Mouse (Mus musculus): ENCODE measurements around the gene Sgf29. TPM values are rescaled to one million over a fixed set of nuclear protein-coding genes. Genes with fewer than 3 reads are reported as not detected.
A peak's percentile ranks its signal among the peaks of the same experiment; 100 is the strongest.

The Sgf29 gene
- polyA plus RNA-seq, 1 experiment from 2014 or later: 53.8 TPM

- no peak overlapping the region for H3K27ac ChIP-seq
- ATAC-seq (ENCODE audit: insufficient read depth, low FRiP score, low read depth): no peak
- H3K4me2 ChIP-seq: no peak overlapping the region
- no peaks in the 10 kb centered on the region for H3K4me1 ChIP-seq
- H3K36me3 ChIP-seq: no peaks in the 10 kb centered on the region
- no peaks in the 10 kb centered on the region for H3K9me3 ChIP-seq
- 62% methylated on average over 3 of the region's 3 CpGs for WGBS
- no peaks in the 10 kb centered on the region for H3K27me3 ChIP-seq (replicated peaks)
- no peak overlapping the region for H3K9ac ChIP-seq
- H3K4me3 ChIP-seq (replicated peaks): no peak overlapping the region
Observed at GRCm38 (mm10) chr7:126644345-126644744, 4.8 kb upstream of the Sgf29 start.

- no peaks in the 10 kb centered on the region for H3K4me1 ChIP-seq
- H3K36me3 ChIP-seq: no peaks in the 10 kb centered on the region
- H3K4me3 ChIP-seq (replicated peaks): no peak overlapping the region
- no peaks in the 10 kb centered on the region for H3K9me3 ChIP-seq
- no peak overlapping the region for H3K27ac ChIP-seq
- no peak overlapping the region for H3K9ac ChIP-seq
- no peaks in the 10 kb centered on the region for H3K27me3 ChIP-seq (replicated peaks)
- ATAC-seq (ENCODE audit: insufficient read depth, low FRiP score, low read depth): no peak
- H3K4me2 ChIP-seq: no peak overlapping the region
Observed at GRCm38 (mm10) chr7:126644914-126645313, 4.2 kb upstream of the Sgf29 start.

- Histone ChIP-seq H3K4me1 (no peaks in the 10 kb centered on the region), H3K9me3 (no peaks in the 10 kb centered on the region), H3K27ac (no peak overlapping the region), H3K9ac (no peak overlapping the region), H3K4me2 (no peak overlapping the region), H3K27me3 (replicated peaks) (no peaks in the 10 kb centered on the region), H3K4me3 (replicated peaks) (no peak overlapping the region), H3K36me3 (no peaks in the 10 kb centered on the region)
- no peak for ATAC-seq (ENCODE audit: insufficient read depth, low FRiP score, low read depth)
- 62% methylated on average over 5 of the region's 5 CpGs for WGBS
Observed at GRCm38 (mm10) chr7:126645708-126646107, 3.4 kb upstream of the Sgf29 start.

GRCm38 (mm10) chr7:126648486-126648885 lies 623 bp upstream of the Sgf29 start:
- Histone ChIP-seq H3K4me3 (replicated peaks) (peak overlapping the region; percentile 69), H3K4me2 (peak overlapping the region; percentile 76)

GRCm38 (mm10) chr7:126650852-126651251 lies 1.7 kb downstream of the Sgf29 start:
- Histone ChIP-seq H3K4me1 (no peaks in the 10 kb centered on the region), H3K9ac (no peak overlapping the region), H3K9me3 (no peaks in the 10 kb centered on the region), H3K36me3 (no peaks in the 10 kb centered on the region), H3K4me3 (replicated peaks) (no peak overlapping the region), H3K4me2 (no peak overlapping the region), H3K27ac (no peak overlapping the region), H3K27me3 (replicated peaks) (no peaks in the 10 kb centered on the region)
- 30% methylated on average over 2 of the region's 2 CpGs for WGBS
- no peak for ATAC-seq (ENCODE audit: insufficient read depth, low FRiP score, low read depth)

More at GRCm38 (mm10) chr7:126648486-126648885, 623 bp upstream of the Sgf29 start:
- Histone ChIP-seq H3K9me3 (no peaks in the 10 kb centered on the region), H3K4me1 (no peaks in the 10 kb centered on the region), H3K27me3 (replicated peaks) (no peaks in the 10 kb centered on the region), H3K36me3 (no peaks in the 10 kb centered on the region), H3K27ac (no peak overlapping the region; the same call in 1 of the 2 replicates), H3K9ac (no peak overlapping the region)
- ATAC-seq (ENCODE audit: insufficient read depth, low FRiP score, low read depth): no peak
- WGBS: 76% methylated on average over 4 of the region's 4 CpGs

GRCm38 (mm10) chr7:126653991-126654390 lies 4.9 kb downstream of the Sgf29 start:
- H3K4me1 ChIP-seq: no peaks in the 10 kb centered on the region
- ATAC-seq (ENCODE audit: insufficient read depth, low FRiP score, low read depth): no peak

GRCm38 (mm10) chr7:126655695-126656094 lies 6.6 kb downstream of the Sgf29 start:
- Histone ChIP-seq H3K9ac (no peak overlapping the region), H3K9me3 (no peaks in the 10 kb centered on the region), H3K27me3 (replicated peaks) (no peaks in the 10 kb centered on the region), H3K4me1 (no peaks in the 10 kb centered on the region), H3K36me3 (no peaks in the 10 kb centered on the region), H3K4me2 (no peak overlapping the region), H3K4me3 (replicated peaks) (no peak overlapping the region), H3K27ac (no peak overlapping the region)
- ATAC-seq (ENCODE audit: insufficient read depth, low FRiP score, low read depth): no peak
- 86% methylated on average over 3 of the region's 3 CpGs for WGBS

More at GRCm38 (mm10) chr7:126653991-126654390, 4.9 kb downstream of the Sgf29 start:
- 73% methylated on average over 2 of the region's 2 CpGs for WGBS
- Histone ChIP-seq H3K9ac (no peak overlapping the region), H3K27me3 (replicated peaks) (no peaks in the 10 kb centered on the region), H3K4me2 (no peak overlapping the region), H3K27ac (no peak overlapping the region), H3K9me3 (no peaks in the 10 kb centered on the region), H3K36me3 (no peaks in the 10 kb centered on the region), H3K4me3 (replicated peaks) (no peak overlapping the region)

GRCm38 (mm10) chr7:126657522-126657921 lies 8.4 kb downstream of the Sgf29 start:
- Histone ChIP-seq H3K27me3 (replicated peaks) (no peaks in the 10 kb centered on the region), H3K36me3 (0 out of 2 replicates have a peak, but pooled peaks cover 2% of the 10 kb centered on the region), H3K4me1 (no peaks in the 10 kb centered on the region), H3K4me3 (replicated peaks) (no peak overlapping the region), H3K27ac (no peak overlapping the region), H3K9ac (no peak overlapping the region), H3K9me3 (no peaks in the 10 kb centered on the region), H3K4me2 (no peak overlapping the region)
- ATAC-seq (ENCODE audit: insufficient read depth, low FRiP score, low read depth): no peak
- WGBS: 90% methylated on average over 1 of the region's 1 CpGs

- 81% methylated on average over 3 of the region's 3 CpGs for WGBS
- Histone ChIP-seq H3K4me1 (no peaks in the 10 kb centered on the region), H3K9ac (no peak overlapping the region), H3K36me3 (0 out of 2 replicates have a peak, but pooled peaks cover 8% of the 10 kb centered on the region), H3K9me3 (no peaks in the 10 kb centered on the region), H3K27me3 (replicated peaks) (no peaks in the 10 kb centered on the region), H3K4me2 (no peak overlapping the region), H3K27ac (no peak overlapping the region), H3K4me3 (replicated peaks) (no peak overlapping the region)
- no peak for ATAC-seq (ENCODE audit: insufficient read depth, low FRiP score, low read depth)
Observed at GRCm38 (mm10) chr7:126659771-126660170, 10.7 kb downstream of the Sgf29 start.

GRCm38 (mm10) chr7:126663646-126664045 lies 14.5 kb downstream of the Sgf29 start:
- no peak for ATAC-seq (ENCODE audit: insufficient read depth, low FRiP score, low read depth)
- WGBS: 58% methylated on average over 8 of the region's 8 CpGs

GRCm38 (mm10) chr7:126665269-126665668 lies 16.2 kb downstream of the Sgf29 start:
- H3K27ac ChIP-seq: no peak overlapping the region
- H3K4me2 ChIP-seq: no peak overlapping the region
- H3K36me3 ChIP-seq: peaks cover 16% of the 10 kb centered on the region; the same call in 1 of the 2 replicates
- H3K27me3 ChIP-seq (replicated peaks): no peaks in the 10 kb centered on the region
- no peak overlapping the region for H3K9ac ChIP-seq
- peaks cover 6% of the 10 kb centered on the region; the same call in 1 of the 2 replicates for H3K4me1 ChIP-seq
- no peak overlapping the region for H3K4me3 ChIP-seq (replicated peaks)
- no peak for ATAC-seq (ENCODE audit: insufficient read depth, low FRiP score, low read depth)
- WGBS: 92% methylated on average over 3 of the region's 3 CpGs
- no peaks in the 10 kb centered on the region for H3K9me3 ChIP-seq

More at GRCm38 (mm10) chr7:126663646-126664045, 14.5 kb downstream of the Sgf29 start:
- Histone ChIP-seq H3K4me3 (replicated peaks) (no peak overlapping the region), H3K9ac (no peak overlapping the region), H3K4me2 (no peak overlapping the region), H3K9me3 (no peaks in the 10 kb centered on the region), H3K27ac (no peak overlapping the region), H3K4me1 (peaks cover 6% of the 10 kb centered on the region; the same call in 1 of the 2 replicates), H3K36me3 (peaks cover 16% of the 10 kb centered on the region; the same call in 1 of the 2 replicates), H3K27me3 (replicated peaks) (no peaks in the 10 kb centered on the region)

GRCm38 (mm10) chr7:126667495-126668090 lies 18.5 kb downstream of the Sgf29 start:
- ATAC-seq (ENCODE audit: insufficient read depth, low FRiP score, low read depth): no peak
- H3K36me3 ChIP-seq: peaks cover 25% of the 10 kb centered on the region

More at GRCm38 (mm10) chr7:126667495-126668090, 18.5 kb downstream of the Sgf29 start:
- H3K4me2 ChIP-seq: no peak overlapping the region
- 81% methylated on average over 9 of the region's 9 CpGs for WGBS
- H3K4me1 ChIP-seq: peaks cover 6% of the 10 kb centered on the region; the same call in 1 of the 2 replicates
- H3K9ac ChIP-seq: no peak overlapping the region
- no peaks in the 10 kb centered on the region for H3K9me3 ChIP-seq
- no peaks in the 10 kb centered on the region for H3K27me3 ChIP-seq (replicated peaks)
- H3K4me3 ChIP-seq (replicated peaks): no peak overlapping the region
- H3K27ac ChIP-seq: no peak overlapping the region

All from stomach, embryonic 15.5 days (tissue).